Mouse (Mus musculus): Measurements from ENCODE around the gene Tbl2. TPM values are rescaled to one million over a fixed set of nuclear protein-coding genes. Genes with fewer than 3 reads are reported as not detected.

Tbl2 gene
- polyA plus RNA-seq (2015; fragmentation: Nextera tagmentation; extraction: Ambion mirVana) = 11.1 and 11.6 TPM in 2 replicates

DNA sequence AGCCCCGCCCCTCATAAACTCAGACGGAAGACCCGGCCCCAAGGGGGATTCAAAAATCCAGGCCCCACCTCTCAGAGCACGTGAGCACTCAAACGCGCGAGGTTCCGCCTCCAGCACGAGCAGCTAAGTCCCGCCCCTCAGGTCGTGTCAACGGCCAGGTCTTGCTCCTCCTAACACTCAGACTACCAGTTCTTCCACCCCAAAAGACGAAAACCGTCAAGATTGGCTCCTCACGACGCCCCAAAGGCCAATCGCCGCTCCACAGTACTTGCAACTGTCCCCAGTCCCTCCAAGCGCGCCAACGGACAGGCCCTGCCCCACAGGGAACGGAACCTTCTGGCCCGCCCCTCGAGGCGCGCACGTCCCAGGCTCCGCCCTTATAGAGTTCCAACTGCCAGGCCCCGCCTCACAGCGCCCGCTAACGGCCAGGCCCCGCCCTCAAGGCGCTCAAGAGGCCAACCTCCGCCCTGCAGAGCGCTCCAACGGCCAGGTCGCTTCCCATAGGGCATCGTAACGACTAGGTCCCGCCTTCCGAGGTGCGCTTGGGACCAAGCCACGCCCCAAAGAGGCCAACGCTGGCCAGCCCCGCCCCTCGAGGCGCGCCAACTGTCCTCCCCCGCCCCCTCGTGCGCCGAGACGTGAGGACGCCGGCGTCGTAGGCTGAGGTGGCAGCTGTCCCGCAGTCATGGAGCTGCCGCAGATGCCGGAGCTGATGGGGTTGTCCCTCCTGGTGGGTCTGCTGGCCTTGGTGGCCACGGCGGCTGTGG lies at the start of gene Tbl2:
Gene Tbl2 (plus strand): TSS at position 605 of the 767 bp plus-strand sequence.
- H3K27me3 ChIP-seq (ENCODE audit: control insufficient read depth, insufficient read depth, low read depth, low read length) = no peaks in the 10 kb centered on the region
- H3K9me3 ChIP-seq (replicated peaks; ENCODE audit: control insufficient read depth, low read length) = no peaks in the 10 kb centered on the region
- peak within 1 kb of the TSS; percentile 85 for H3K9ac ChIP-seq (ENCODE audit: low read depth, low read length)
- H3K27ac ChIP-seq (ENCODE audit: low read length) = peak within 1 kb of the TSS; percentile 96
- under 1% methylated on average over 62 of the region's 63 CpGs for WGBS (ENCODE audit: insufficient replicate concordance)
- H3K4me1 ChIP-seq (ENCODE audit: control insufficient read depth, low read depth, low read length) = peaks cover 13% of the 10 kb centered on the region
- peaks cover 8% of the 10 kb centered on the region for H3K36me3 ChIP-seq (ENCODE audit: control insufficient read depth, insufficient read depth)
- ATAC-seq (ENCODE audit: low read depth) = peak; percentile 96
- peak within 1 kb of the TSS; percentile 94 for H3K4me3 ChIP-seq (ENCODE audit: low read depth, low read length)
- H3K4me2 ChIP-seq (ENCODE audit: low read depth, low read length) = peak within 1 kb of the TSS; percentile 93

DNA sequence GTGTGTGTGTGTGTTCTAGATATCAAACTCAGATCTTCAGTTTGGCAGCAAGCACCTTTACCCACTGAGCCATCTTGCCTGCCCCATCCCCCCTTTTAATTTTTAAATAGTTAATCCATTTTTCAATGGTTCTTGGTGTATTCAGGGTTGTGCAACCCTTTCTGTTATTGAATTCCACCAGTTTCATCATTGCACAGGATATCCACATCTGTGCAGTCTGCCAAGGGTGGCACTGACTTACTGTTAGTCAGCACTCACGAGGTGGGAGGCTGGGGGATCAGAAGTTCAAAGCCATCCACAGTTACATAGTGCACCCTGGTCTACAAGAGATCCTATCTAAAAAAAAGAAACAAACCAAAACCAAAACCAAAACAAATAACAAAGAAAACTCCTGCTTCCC lies 48.5 kb upstream of the Tbl2 start:
- no peak for ATAC-seq (ENCODE audit: low read depth)
- H3K9me3 ChIP-seq (replicated peaks; ENCODE audit: control insufficient read depth, low read length) = no peaks in the 10 kb centered on the region
- peaks cover 13% of the 10 kb centered on the region; the same call in 1 of the 2 replicates for H3K27me3 ChIP-seq (ENCODE audit: control insufficient read depth, insufficient read depth, low read depth, low read length)
- no peak overlapping the region for H3K4me2 ChIP-seq (ENCODE audit: low read depth, low read length)
- no peak overlapping the region for H3K4me3 ChIP-seq (ENCODE audit: low read depth, low read length)
- no peaks in the 10 kb centered on the region for H3K36me3 ChIP-seq (ENCODE audit: control insufficient read depth, insufficient read depth)
- H3K27ac ChIP-seq (ENCODE audit: low read length) = no peak overlapping the region
- H3K4me1 ChIP-seq (ENCODE audit: control insufficient read depth, low read depth, low read length) = no peaks in the 10 kb centered on the region
- H3K9ac ChIP-seq (ENCODE audit: low read depth, low read length) = no peak overlapping the region
- WGBS (ENCODE audit: insufficient replicate concordance) = 36% methylated on average over 1 of the region's 1 CpGs

DNA sequence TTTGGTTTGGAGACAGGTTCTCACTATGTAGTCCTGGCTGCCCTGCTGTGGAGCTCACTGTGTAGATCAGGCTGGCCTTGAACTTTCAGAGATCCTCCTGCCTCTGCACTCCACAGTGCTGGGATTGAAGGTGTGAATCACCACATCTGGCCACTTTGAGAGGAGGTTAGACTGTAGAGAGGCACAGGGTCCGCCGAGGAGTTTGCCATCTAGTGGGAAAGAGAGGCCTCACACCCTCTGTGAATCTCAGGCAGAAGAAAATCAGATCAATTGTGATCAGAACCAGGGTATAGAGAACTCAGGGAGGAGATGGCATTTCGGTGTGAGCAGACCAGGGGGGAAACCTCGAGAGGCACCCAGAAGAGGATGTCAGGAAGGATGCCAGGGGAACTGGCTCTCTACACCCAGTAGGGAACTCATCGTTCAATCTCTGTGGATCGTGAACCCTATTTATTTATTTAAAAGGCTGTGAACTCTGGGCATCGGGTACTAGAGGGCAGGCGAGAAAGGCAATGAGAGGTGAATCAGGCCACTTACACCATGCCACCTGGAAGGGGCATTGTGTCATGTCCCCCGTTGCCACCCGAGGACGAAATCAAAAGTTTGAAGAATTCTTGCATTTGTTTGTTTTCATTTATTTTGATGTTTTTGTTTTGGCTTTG lies 45.3 kb upstream of the Tbl2 start:
- H3K4me3 ChIP-seq (ENCODE audit: low read depth, low read length) = no peak overlapping the region
- H3K9me3 ChIP-seq (replicated peaks; ENCODE audit: control insufficient read depth, low read length) = no peaks in the 10 kb centered on the region
- peaks cover 5% of the 10 kb centered on the region; the same call in 1 of the 2 replicates for H3K4me1 ChIP-seq (ENCODE audit: control insufficient read depth, low read depth, low read length)
- H3K4me2 ChIP-seq (ENCODE audit: low read depth, low read length) = no peak overlapping the region
- no peak overlapping the region for H3K9ac ChIP-seq (ENCODE audit: low read depth, low read length)
- H3K27ac ChIP-seq (ENCODE audit: low read length) = no peak overlapping the region
- peaks cover 35% of the 10 kb centered on the region for H3K27me3 ChIP-seq (ENCODE audit: control insufficient read depth, insufficient read depth, low read depth, low read length)
- no peak for ATAC-seq (ENCODE audit: low read depth)
- WGBS (ENCODE audit: insufficient replicate concordance) = 50% methylated on average over 11 of the region's 11 CpGs
- H3K36me3 ChIP-seq (ENCODE audit: control insufficient read depth, insufficient read depth) = no peaks in the 10 kb centered on the region

DNA sequence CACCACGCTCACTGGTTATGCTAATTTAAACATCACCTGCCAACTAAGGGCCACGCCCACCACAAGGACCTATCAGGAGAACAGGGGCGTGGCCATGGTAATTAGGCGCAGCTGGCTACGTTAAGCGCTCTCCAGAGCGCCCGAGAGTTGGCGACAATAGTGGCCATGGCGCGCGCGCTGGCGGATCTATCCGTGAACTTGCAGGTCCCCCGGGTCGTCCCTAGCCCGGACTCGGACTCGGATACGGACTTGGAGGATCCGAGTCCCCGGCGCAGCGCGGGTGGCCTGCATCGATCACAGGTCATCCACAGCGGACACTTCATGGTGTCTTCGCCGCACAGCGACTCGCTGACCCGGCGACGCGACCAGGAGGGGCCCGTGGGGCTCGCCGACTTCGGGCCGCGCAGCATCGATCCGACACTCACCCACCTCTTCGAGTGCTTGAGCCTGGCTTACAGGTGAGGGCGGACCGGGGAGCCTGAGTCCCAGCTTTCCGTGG lies 42.6 kb upstream of the Tbl2 start:
- 1% methylated on average over 47 of the region's 48 CpGs for WGBS (ENCODE audit: insufficient replicate concordance)
- Histone ChIP-seq H3K9me3 (replicated peaks; ENCODE audit: control insufficient read depth, low read length) (no peaks in the 10 kb centered on the region), H3K9ac (ENCODE audit: low read depth, low read length) (peak overlapping the region; percentile 58), H3K27me3 (ENCODE audit: control insufficient read depth, insufficient read depth, low read depth, low read length) (peaks cover 35% of the 10 kb centered on the region), H3K27ac (ENCODE audit: low read length) (peak overlapping the region; percentile 29; the same call in 1 of the 2 replicates), H3K4me3 (ENCODE audit: low read depth, low read length) (peak overlapping the region; percentile 60), H3K4me2 (ENCODE audit: low read depth, low read length) (peak overlapping the region; percentile 60), H3K4me1 (ENCODE audit: control insufficient read depth, low read depth, low read length) (peaks cover 5% of the 10 kb centered on the region; the same call in 1 of the 2 replicates), H3K36me3 (ENCODE audit: control insufficient read depth, insufficient read depth) (no peaks in the 10 kb centered on the region)
- ATAC-seq (ENCODE audit: low read depth) = peak; percentile 62

DNA sequence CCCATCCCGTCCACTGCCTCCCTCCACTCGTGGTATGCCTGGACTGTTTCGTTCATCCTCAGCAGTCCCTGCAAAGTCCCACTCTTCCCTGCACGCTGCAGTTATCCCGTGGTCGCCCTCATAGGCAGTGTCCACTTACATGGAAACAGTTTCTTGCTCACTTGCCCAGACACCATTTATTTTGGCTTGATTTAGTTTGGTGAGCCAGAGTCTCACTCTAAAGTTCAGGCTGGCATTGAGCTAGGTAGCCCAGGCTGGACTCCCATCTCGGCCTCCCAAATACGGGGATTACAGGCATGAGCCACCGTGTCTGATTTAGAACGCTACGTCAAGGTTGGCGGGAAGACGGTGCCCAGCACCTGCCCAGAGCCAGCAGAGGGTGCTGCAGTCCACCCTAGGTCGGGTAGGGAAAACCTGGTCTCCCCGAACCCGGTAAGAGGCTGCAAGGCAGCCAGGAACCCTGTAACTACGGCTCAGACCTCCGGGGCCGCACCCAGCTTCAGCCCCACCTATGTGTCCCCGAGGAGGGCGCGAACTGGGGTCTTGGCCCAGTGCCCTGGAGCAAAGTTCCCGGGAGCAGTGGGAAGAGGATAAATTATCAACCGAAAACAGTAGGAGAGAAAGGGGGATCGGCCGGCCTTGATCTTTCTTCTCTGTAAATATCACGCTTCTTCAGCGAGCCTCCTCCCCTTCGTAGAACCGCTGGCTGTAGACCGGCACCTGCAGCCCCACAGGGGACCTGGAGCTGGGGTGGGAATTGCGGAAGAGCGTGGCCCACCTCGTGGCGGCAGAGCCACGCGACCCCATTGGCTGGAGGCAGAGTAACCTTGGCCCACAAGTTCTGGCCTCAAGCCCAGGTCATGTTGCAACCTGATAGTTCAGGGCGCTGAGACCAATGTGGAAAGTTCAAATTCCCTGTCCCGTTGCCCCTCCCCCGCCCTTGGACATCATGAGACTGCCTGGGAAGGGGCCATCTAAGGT lies 41.6 kb upstream of the Tbl2 start:
- H3K27me3 ChIP-seq (ENCODE audit: control insufficient read depth, insufficient read depth, low read depth, low read length) = peaks cover 35% of the 10 kb centered on the region
- H3K27ac ChIP-seq (ENCODE audit: low read length) = peak overlapping the region; percentile 60
- peaks cover 5% of the 10 kb centered on the region; the same call in 1 of the 2 replicates for H3K4me1 ChIP-seq (ENCODE audit: control insufficient read depth, low read depth, low read length)
- H3K4me3 ChIP-seq (ENCODE audit: low read depth, low read length) = peak overlapping the region; percentile 60
- H3K36me3 ChIP-seq (ENCODE audit: control insufficient read depth, insufficient read depth) = no peaks in the 10 kb centered on the region
- 7% methylated on average over 39 of the region's 40 CpGs for WGBS (ENCODE audit: insufficient replicate concordance)
- H3K4me2 ChIP-seq (ENCODE audit: low read depth, low read length) = peak overlapping the region; percentile 60
- peak overlapping the region; percentile 58; the same call in 1 of the 2 replicates for H3K9ac ChIP-seq (ENCODE audit: low read depth, low read length)
- peak; percentile 82 for ATAC-seq (ENCODE audit: low read depth)
- H3K9me3 ChIP-seq (replicated peaks; ENCODE audit: control insufficient read depth, low read length) = no peaks in the 10 kb centered on the region

DNA sequence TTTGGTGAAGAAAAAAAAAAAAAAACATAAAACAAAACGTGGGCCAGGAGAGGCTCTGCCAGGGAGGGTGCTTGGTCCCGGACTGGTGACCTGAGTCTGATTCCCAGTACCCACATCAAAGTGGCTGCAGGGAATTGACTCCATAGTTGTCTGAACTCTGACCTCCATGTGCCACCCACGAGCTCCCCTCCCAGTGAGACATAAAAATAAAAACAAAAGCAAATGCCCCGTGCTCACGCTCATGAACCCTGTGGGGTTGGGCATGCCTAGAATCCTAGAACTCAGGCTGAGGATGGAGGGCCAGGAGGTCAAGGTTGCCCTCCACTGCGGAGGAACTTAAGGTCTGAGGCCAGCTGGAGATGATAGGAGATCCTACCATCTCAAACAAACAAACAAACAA lies 40.4 kb upstream of the Tbl2 start:
- ATAC-seq (ENCODE audit: low read depth) = no peak
- no peaks in the 10 kb centered on the region for H3K9me3 ChIP-seq (replicated peaks; ENCODE audit: control insufficient read depth, low read length)
- no peaks in the 10 kb centered on the region for H3K36me3 ChIP-seq (ENCODE audit: control insufficient read depth, insufficient read depth)
- H3K27ac ChIP-seq (ENCODE audit: low read length) = no peak overlapping the region
- WGBS (ENCODE audit: insufficient replicate concordance) = 37% methylated on average over 6 of the region's 6 CpGs
- no peak overlapping the region for H3K4me3 ChIP-seq (ENCODE audit: low read depth, low read length)
- no peak overlapping the region for H3K9ac ChIP-seq (ENCODE audit: low read depth, low read length)
- peak overlapping the region; percentile 31 for H3K4me2 ChIP-seq (ENCODE audit: low read depth, low read length)
- peaks cover 30% of the 10 kb centered on the region for H3K27me3 ChIP-seq (ENCODE audit: control insufficient read depth, insufficient read depth, low read depth, low read length)
- H3K4me1 ChIP-seq (ENCODE audit: control insufficient read depth, low read depth, low read length) = peaks cover 5% of the 10 kb centered on the region; the same call in 1 of the 2 replicates

DNA sequence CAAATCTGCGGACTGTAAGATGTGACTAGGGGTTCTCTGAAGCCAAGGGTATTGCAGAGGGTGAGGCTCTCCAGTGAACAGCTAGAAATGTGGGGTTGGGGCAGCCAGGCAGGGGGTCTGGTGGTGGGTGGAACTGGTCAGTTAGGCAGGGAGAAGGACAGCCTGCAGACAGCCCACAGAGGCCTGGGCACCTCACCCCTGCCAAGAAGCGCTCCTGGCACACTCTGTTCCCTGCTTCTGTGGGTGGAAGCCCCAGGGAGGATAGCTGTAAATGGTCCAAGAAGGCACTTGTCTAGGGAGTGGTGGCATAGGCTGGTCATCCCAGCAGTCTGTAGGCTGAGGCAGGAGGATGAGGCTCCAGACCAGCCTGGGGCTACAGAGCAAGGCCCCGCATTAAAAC lies 40.0 kb upstream of the Tbl2 start:
- H3K27ac ChIP-seq (ENCODE audit: low read length) = no peak overlapping the region
- peaks cover 30% of the 10 kb centered on the region for H3K27me3 ChIP-seq (ENCODE audit: control insufficient read depth, insufficient read depth, low read depth, low read length)
- ATAC-seq (ENCODE audit: low read depth) = no peak

DNA sequence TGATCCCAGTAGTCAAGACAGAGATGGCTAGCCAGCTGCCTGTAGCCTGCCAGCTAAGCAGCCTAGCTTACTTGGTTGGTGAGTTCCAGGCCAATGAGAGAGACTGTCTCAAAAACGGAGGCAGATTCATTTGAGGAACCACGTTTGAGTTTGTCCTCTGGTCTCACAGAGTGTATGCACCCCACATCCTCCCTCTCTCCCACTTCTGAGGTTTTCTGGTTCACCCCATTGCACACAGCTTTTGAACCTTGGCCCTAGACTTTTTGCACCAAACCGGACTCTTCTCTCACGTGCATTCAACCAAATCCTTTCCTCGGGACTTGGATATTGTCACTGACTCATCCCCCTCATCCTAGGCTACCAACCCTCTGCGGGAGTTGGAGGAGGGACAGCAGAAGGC lies 39.5 kb upstream of the Tbl2 start:
- no peaks in the 10 kb centered on the region for H3K36me3 ChIP-seq (ENCODE audit: control insufficient read depth, insufficient read depth)
- no peak overlapping the region for H3K4me3 ChIP-seq (ENCODE audit: low read depth, low read length)
- WGBS (ENCODE audit: insufficient replicate concordance) = 37% methylated on average over 6 of the region's 6 CpGs
- no peaks in the 10 kb centered on the region for H3K9me3 ChIP-seq (replicated peaks; ENCODE audit: control insufficient read depth, low read length)
- peaks cover 5% of the 10 kb centered on the region; the same call in 1 of the 2 replicates for H3K4me1 ChIP-seq (ENCODE audit: control insufficient read depth, low read depth, low read length)
- no peak overlapping the region for H3K4me2 ChIP-seq (ENCODE audit: low read depth, low read length)
- no peak overlapping the region for H3K9ac ChIP-seq (ENCODE audit: low read depth, low read length)
- ATAC-seq (ENCODE audit: low read depth) = no peak
- peaks cover 30% of the 10 kb centered on the region for H3K27me3 ChIP-seq (ENCODE audit: control insufficient read depth, insufficient read depth, low read depth, low read length)
- no peak overlapping the region for H3K27ac ChIP-seq (ENCODE audit: low read length)

More for the DNA sequence above, 40.0 kb upstream of the Tbl2 start:
- Histone ChIP-seq H3K9ac (ENCODE audit: low read depth, low read length) (no peak overlapping the region), H3K9me3 (replicated peaks; ENCODE audit: control insufficient read depth, low read length) (no peaks in the 10 kb centered on the region), H3K4me1 (ENCODE audit: control insufficient read depth, low read depth, low read length) (peaks cover 5% of the 10 kb centered on the region; the same call in 1 of the 2 replicates), H3K36me3 (ENCODE audit: control insufficient read depth, insufficient read depth) (no peaks in the 10 kb centered on the region), H3K4me2 (ENCODE audit: low read depth, low read length) (no peak overlapping the region), H3K4me3 (ENCODE audit: low read depth, low read length) (no peak overlapping the region)
- 71% methylated on average over 3 of the region's 3 CpGs for WGBS (ENCODE audit: insufficient replicate concordance)
